Mouse (Mus musculus) CH12F3 (cell line): ENCODE results near the gene Aif1.

Experiments used
- in situ Hi-C: fragments of 300-500 bp; cut with MboI; formaldehyde crosslinking; loops from 2 replicates; pipeline ENCODE4 v1.14.3; 2020; ENCODE audit warnings: low sequenced_read_pairs

The Aif1 gene

DNA sequence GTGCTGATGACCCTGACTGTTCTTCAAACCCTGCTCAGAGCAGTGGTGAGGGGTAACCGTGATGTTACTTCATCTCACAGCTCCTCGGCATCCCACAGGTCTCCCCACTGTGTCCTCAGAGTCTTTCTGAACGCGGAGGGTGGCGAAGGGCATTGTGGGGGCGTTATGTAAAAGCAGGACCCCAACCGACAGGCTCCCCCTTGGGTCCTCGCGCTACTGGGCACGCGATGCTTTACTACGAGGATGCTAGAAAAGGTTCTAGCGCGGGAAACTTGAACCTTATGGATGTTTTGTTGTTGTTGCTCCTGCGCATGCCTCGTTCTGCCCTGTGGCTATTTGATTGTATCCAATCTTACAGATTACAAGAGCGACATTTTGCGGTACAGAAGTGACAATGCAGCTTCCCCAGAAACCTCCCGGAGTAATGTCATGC, 54.0 kb downstream of the Aif1 start, which contains the start of gene Csnk2b:
Gene Csnk2b, minus strand, starts transcription at position 183 of the 433 bp plus-strand sequence.
- in situ Hi-C loops: no loop called here

- in situ Hi-C loops: no loop called here
Observed at GRCm38 (mm10) chr17:35121143-35121799, 54.6 kb downstream of the Aif1 start, which contains the start of gene Gpank1. Gpank1 (plus strand) TSS chr17:35121455.
